In the genomic region with DNA sequence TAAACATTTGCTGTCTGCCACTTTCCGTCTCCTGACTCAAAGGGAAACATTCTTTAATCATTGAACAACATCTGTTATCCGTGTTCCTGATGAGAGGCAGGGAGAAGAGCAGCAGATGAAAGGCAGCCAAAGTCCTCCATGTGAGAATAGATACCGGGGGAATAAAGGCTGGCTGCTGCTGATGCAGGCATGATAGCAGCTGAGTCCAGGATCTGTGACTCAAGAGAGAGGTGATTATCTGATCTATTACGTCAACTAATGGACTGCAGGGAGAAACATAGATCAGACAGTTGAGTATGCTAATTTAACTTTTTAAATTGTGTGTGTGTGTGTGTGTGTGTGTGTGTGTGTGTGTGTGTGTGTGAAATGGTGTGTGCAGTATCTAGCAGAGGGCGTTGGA, we compare ENCODE assay signal across 24 mouse cellular contexts.
DNase-seq lines count a peak whose midpoint lies in the region; ATAC-seq and TF ChIP-seq lines count a peak whose summit lies in the region.
"Had no signal": no experiment of that assay in that cellular context is flagged by ENCODE, and none has a peak within 500 bp of the region (broad histone marks: within the 10 kb centered on the region; RNA-seq: fewer than 3 reads in every experiment).

No protein-coding gene starts in this region.

- no peak for TF ChIP-seq CTCF in brain, embryonic 14.5 days (IDR thresholded peaks at IDR 0.05; ENCODE audit: borderline replicate concordance, extremely low read depth, insufficient read depth, insufficient read length)
- TF ChIP-seq CTCF in hindbrain, postnatal 0 days (IDR thresholded peaks at IDR 0.05; ENCODE audit: low read depth), result no peak
- no peak for TF ChIP-seq CTCF in lung, postnatal 0 days (IDR thresholded peaks at IDR 0.05)

- H3K9ac ChIP-seq in forebrain, embryonic 14.5 days (ENCODE audit: low read length), result no peak overlapping the region
- H3K9ac ChIP-seq in forebrain, embryonic 13.5 days, result no peak overlapping the region
- no peak overlapping the region for H3K9ac ChIP-seq in hindbrain, postnatal 0 days (replicated peaks; ENCODE audit: low read length)
- no peak overlapping the region for H3K9ac ChIP-seq in neural tube, embryonic 14.5 days (replicated peaks; ENCODE audit: low read depth, low read length)
- H3K9ac ChIP-seq in kidney, embryonic 15.5 days, result no peak overlapping the region
- H3K9ac ChIP-seq in lung, postnatal 0 days (replicated peaks; ENCODE audit: low read depth), result no peak overlapping the region
- H3K9ac ChIP-seq: embryonic facial prominence, embryonic 12.5 days; limb, embryonic 12.5 days; liver, embryonic 12.5 days; lung, embryonic 14.5 days had no signal

- ATAC-seq in forebrain, embryonic 14.5 days, result no peak
- ATAC-seq in forebrain, embryonic 13.5 days, result no peak; the same call in 1 of the 2 replicates
- ATAC-seq in hindbrain, postnatal 0 days, result no peak
- ATAC-seq in neural tube, embryonic 14.5 days (ENCODE audit: low read depth), result peak; percentile 34; the same call in 1 of the 2 replicates
- ATAC-seq in kidney, embryonic 15.5 days (replicated peaks; ENCODE audit: low FRiP score), result no peak
- no peak for ATAC-seq in lung, postnatal 0 days
- ATAC-seq: inflammation-experienced regulatory T-cells, adult 6 months; liver, embryonic 12.5 days had no signal

- WGBS in forebrain, embryonic 14.5 days, result 66% methylated on average over 5 of the region's 5 CpGs
- WGBS in forebrain, embryonic 13.5 days, result 68% methylated on average over 5 of the region's 5 CpGs
- 48% methylated on average over 5 of the region's 5 CpGs for WGBS in hindbrain, postnatal 0 days
- 55% methylated on average over 5 of the region's 5 CpGs for WGBS in neural tube, embryonic 14.5 days
- 73% methylated on average over 5 of the region's 5 CpGs for WGBS in kidney, embryonic 15.5 days
- 47% methylated on average over 5 of the region's 5 CpGs for WGBS in lung, postnatal 0 days

- H3K36me3 ChIP-seq in forebrain, embryonic 14.5 days (ENCODE audit: control insufficient read depth, insufficient read depth, low read length), result no peaks in the 10 kb centered on the region
- H3K36me3 ChIP-seq in forebrain, embryonic 13.5 days (ENCODE audit: poor library complexity, severe bottlenecking), result no peaks in the 10 kb centered on the region
- no peaks in the 10 kb centered on the region for H3K36me3 ChIP-seq in hindbrain, postnatal 0 days (ENCODE audit: insufficient read depth, low read length)
- H3K36me3 ChIP-seq in neural tube, embryonic 14.5 days (ENCODE audit: control insufficient read depth, insufficient read depth, low read length), result no peaks in the 10 kb centered on the region
- H3K36me3 ChIP-seq in kidney, embryonic 15.5 days, result no peaks in the 10 kb centered on the region
- H3K36me3 ChIP-seq in lung, postnatal 0 days (ENCODE audit: insufficient read depth, low read length), result no peaks in the 10 kb centered on the region
- H3K36me3 ChIP-seq: embryonic facial prominence, embryonic 12.5 days; limb, embryonic 12.5 days; liver, embryonic 12.5 days had no signal

- H3K4me2 ChIP-seq in forebrain, embryonic 14.5 days (ENCODE audit: low read length), result no peak overlapping the region
- no peak overlapping the region for H3K4me2 ChIP-seq in forebrain, embryonic 13.5 days
- no peak overlapping the region for H3K4me2 ChIP-seq in hindbrain, postnatal 0 days (ENCODE audit: low read depth, low read length)
- no peak overlapping the region for H3K4me2 ChIP-seq in neural tube, embryonic 14.5 days (ENCODE audit: low read depth, low read length)
- H3K4me2 ChIP-seq in kidney, embryonic 15.5 days, result no peak overlapping the region
- H3K4me2 ChIP-seq in lung, postnatal 0 days (replicated peaks; ENCODE audit: low read depth, low read length), result no peak overlapping the region
- H3K4me2 ChIP-seq: embryonic facial prominence, embryonic 12.5 days; heart, embryonic 11.5 days; limb, embryonic 12.5 days; liver, embryonic 12.5 days; lung, embryonic 14.5 days had no signal

- no peak for TF ChIP-seq POLR2A in brain, embryonic 14.5 days (IDR thresholded peaks at IDR 0.05; ENCODE audit: borderline replicate concordance, extremely low read depth, insufficient read depth, insufficient read length, poor library complexity, severe bottlenecking)

- no peaks in the 10 kb centered on the region for H3K4me1 ChIP-seq in forebrain, embryonic 14.5 days (ENCODE audit: control insufficient read depth, insufficient read depth, low read length)
- H3K4me1 ChIP-seq in forebrain, embryonic 13.5 days, result no peaks in the 10 kb centered on the region
- H3K4me1 ChIP-seq in hindbrain, postnatal 0 days (ENCODE audit: insufficient read depth, low read length), result no peaks in the 10 kb centered on the region
- no peaks in the 10 kb centered on the region for H3K4me1 ChIP-seq in neural tube, embryonic 14.5 days (ENCODE audit: control insufficient read depth, insufficient read depth, low read length)
- no peaks in the 10 kb centered on the region for H3K4me1 ChIP-seq in kidney, embryonic 15.5 days
- H3K4me1 ChIP-seq in lung, postnatal 0 days (ENCODE audit: insufficient read depth, low read depth, low read length), result no peaks in the 10 kb centered on the region
- H3K4me1 ChIP-seq: embryonic facial prominence, embryonic 12.5 days; limb, embryonic 12.5 days; liver, embryonic 12.5 days had no signal

- no peak overlapping the region for H3K27ac ChIP-seq in forebrain, embryonic 14.5 days (ENCODE audit: low read depth, low read length)
- no peak overlapping the region for H3K27ac ChIP-seq in forebrain, embryonic 13.5 days
- no peak overlapping the region for H3K27ac ChIP-seq in hindbrain, postnatal 0 days
- no peak overlapping the region for H3K27ac ChIP-seq in neural tube, embryonic 14.5 days (ENCODE audit: low read depth, low read length)
- H3K27ac ChIP-seq in kidney, embryonic 15.5 days, result no peak overlapping the region
- H3K27ac ChIP-seq in lung, postnatal 0 days (ENCODE audit: low read length), result no peak overlapping the region
- H3K27ac ChIP-seq: embryonic facial prominence, embryonic 12.5 days; gastrocnemius, adult 2 months; limb, embryonic 12.5 days; liver, embryonic 12.5 days had no signal

- H3K4me3 ChIP-seq in forebrain, embryonic 14.5 days (ENCODE audit: low read depth, low read length), result no peak overlapping the region
- H3K4me3 ChIP-seq in forebrain, embryonic 13.5 days, result no peak overlapping the region
- H3K4me3 ChIP-seq in hindbrain, postnatal 0 days (ENCODE audit: low read length), result no peak overlapping the region
- no peak overlapping the region for H3K4me3 ChIP-seq in neural tube, embryonic 14.5 days (ENCODE audit: low read depth, low read length)
- no peak overlapping the region for H3K4me3 ChIP-seq in kidney, embryonic 15.5 days (replicated peaks)
- H3K4me3 ChIP-seq in lung, postnatal 0 days (ENCODE audit: low read depth, low read length), result no peak overlapping the region
- H3K4me3 ChIP-seq: embryonic facial prominence, embryonic 12.5 days; gastrocnemius, adult 2 months; limb, embryonic 12.5 days; liver, embryonic 12.5 days had no signal

- TF ChIP-seq EP300 in lung, postnatal 0 days (IDR thresholded peaks at IDR 0.05), result no peak

- H3K27me3 ChIP-seq in forebrain, embryonic 14.5 days (replicated peaks; ENCODE audit: control insufficient read depth, insufficient read depth, low read length), result no peaks in the 10 kb centered on the region
- no peaks in the 10 kb centered on the region for H3K27me3 ChIP-seq in forebrain, embryonic 13.5 days
- H3K27me3 ChIP-seq in hindbrain, postnatal 0 days (ENCODE audit: insufficient read depth, low read length), result no peaks in the 10 kb centered on the region
- H3K27me3 ChIP-seq in neural tube, embryonic 14.5 days (ENCODE audit: control insufficient read depth, insufficient read depth, low read length), result no peaks in the 10 kb centered on the region
- no peaks in the 10 kb centered on the region for H3K27me3 ChIP-seq in kidney, embryonic 15.5 days
- H3K27me3 ChIP-seq in lung, postnatal 0 days (replicated peaks; ENCODE audit: insufficient read depth, low read length), result no peaks in the 10 kb centered on the region
- H3K27me3 ChIP-seq: CH12.LX; embryonic facial prominence, embryonic 12.5 days; limb, embryonic 12.5 days; liver, embryonic 12.5 days had no signal

- no peaks in the 10 kb centered on the region for H3K9me3 ChIP-seq in forebrain, embryonic 14.5 days (replicated peaks; ENCODE audit: control insufficient read depth, low read length)
- no peaks in the 10 kb centered on the region for H3K9me3 ChIP-seq in forebrain, embryonic 13.5 days (replicated peaks)
- no peaks in the 10 kb centered on the region for H3K9me3 ChIP-seq in hindbrain, postnatal 0 days (ENCODE audit: low read length)
- H3K9me3 ChIP-seq in neural tube, embryonic 14.5 days (ENCODE audit: control insufficient read depth, low read length), result no peaks in the 10 kb centered on the region
- H3K9me3 ChIP-seq in kidney, embryonic 15.5 days (replicated peaks), result no peaks in the 10 kb centered on the region
- H3K9me3 ChIP-seq in lung, postnatal 0 days (ENCODE audit: low read length), result no peaks in the 10 kb centered on the region
- H3K9me3 ChIP-seq: embryonic facial prominence, embryonic 12.5 days; limb, embryonic 12.5 days; liver, embryonic 12.5 days had no signal

- DNase-seq in forebrain, embryonic 14.5 days (ENCODE audit: low spot score), result peak; percentile 20
- DNase-seq in brain, embryonic 14.5 days (ENCODE audit: low read depth), result peak; percentile 62
- DNase-seq in hindbrain, postnatal 0 days (ENCODE audit: low spot score), result peak; percentile 22
- DNase-seq in lung, postnatal 0 days (ENCODE audit: low spot score), result no peak
- DNase-seq: adrenal gland, postnatal 25 days; cerebellum, adult 18-20 months; cerebellum, postnatal 36 days; gastrocnemius, adult 2 months; heart, postnatal 10 days; kidney, adult 9 months; kidney, postnatal 4 days; lung, embryonic 14.5 days; lung, postnatal 4 days; right cerebral cortex, adult 18-20 months; thymus, postnatal 14 days had no signal
